Mouse (Mus musculus) liver, adult 2 months (tissue): ENCODE data around the gene Cfap298. TPM values are rescaled to one million over a fixed set of nuclear protein-coding genes. Genes with fewer than 3 reads are reported as not detected.

Experiments used
- DNase-seq: peaks from one replicate; pipeline ENCODE4 v3.0.0-alpha.2; 2011; ENCODE audit warnings: low read depth, low spot score; ENCODE audit errors: extremely low read depth
- H3K27ac ChIP-seq: fragments of 200-500 bp; replicated peaks from 2 replicates; pipeline ENCODE4 v1.5.1; 2012; ENCODE audit warnings: low read depth, mild to moderate bottlenecking, control low read depth, inconsistent platforms, low read length; ENCODE audit not compliant: insufficient read depth
- H3K27me3 ChIP-seq: fragments of 200-500 bp; 2 replicates; pipeline ENCODE4 v1.6.1; 2012; ENCODE audit warnings: mild to moderate bottlenecking, moderate library complexity, low read length, inconsistent platforms; ENCODE audit not compliant: control insufficient read depth, insufficient read depth
- H3K36me3 ChIP-seq: fragments of 200-500 bp; 2 replicates; pipeline ENCODE4 v1.6.1; 2012; ENCODE audit warnings: low read length, inconsistent platforms; ENCODE audit not compliant: control insufficient read depth, insufficient read depth
- H3K4me1 ChIP-seq: fragments of 200-500 bp; 2 replicates; pipeline ENCODE4 v1.6.1; 2011; ENCODE audit warnings: low read length; ENCODE audit not compliant: control insufficient read depth, insufficient read depth
- H3K4me3 ChIP-seq: fragments of 200-500 bp; 2 replicates; pipeline ENCODE4 v1.5.1; 2011; ENCODE audit warnings: low read depth, mild to moderate bottlenecking, control low read depth, low read length, moderate library complexity; ENCODE audit not compliant: insufficient read depth
- H3K79me2 ChIP-seq: fragments of 200-500 bp; 2 replicates; pipeline ENCODE4 v1.6.1; 2012; ENCODE audit warnings: inconsistent platforms, mild to moderate bottlenecking, low read length, moderate library complexity; ENCODE audit not compliant: control insufficient read depth, insufficient read depth
- H3K9ac ChIP-seq: fragments of 200-500 bp; 2 replicates; pipeline ENCODE4 v1.6.1; 2012; ENCODE audit warnings: low read depth, mild to moderate bottlenecking, control low read depth, inconsistent platforms, low read length
- CTCF ChIP-seq: fragments of 200-500 bp; IDR thresholded peaks from 2 replicates; pipeline ENCODE4 v1.5.1; 2011; ENCODE audit warnings: low read depth, low read length, control low read depth
- POLR2A ChIP-seq: fragments of 200-500 bp; IDR thresholded peaks from 2 replicates; pipeline ENCODE4 v1.6.1; 2011; ENCODE audit warnings: low read length, control low read depth; ENCODE audit not compliant: insufficient read depth; ENCODE audit errors: extremely low read depth
- WGBS: fragments of 180-500 bp; shearing (Covaris S2); methylation state at CpG from one replicate; pipeline ENCODE4 v1.1.7; 2018; 5-methylcytosine and 5-hydroxymethylcytosine counted together
- polyA plus RNA-seq: library from polyadenylated mRNA; depleted of rRNA; stranded (reverse); fragments of >200 nt; gene quantifications from 2 replicates; pipeline ENCODE4 v1.2.3, GENCODE M21; 2012; rRNA removed
- total RNA-seq: library from RNA; depleted of rRNA; stranded (reverse); fragments of >200 nt; gene quantifications from 2 replicates; pipeline ENCODE4 v1.2.3, GENCODE M21; 2014; rRNA removed

Cfap298 gene
- total and polyA plus RNA-seq, 2 experiments = 14.0 to 15.5 TPM

DNA sequence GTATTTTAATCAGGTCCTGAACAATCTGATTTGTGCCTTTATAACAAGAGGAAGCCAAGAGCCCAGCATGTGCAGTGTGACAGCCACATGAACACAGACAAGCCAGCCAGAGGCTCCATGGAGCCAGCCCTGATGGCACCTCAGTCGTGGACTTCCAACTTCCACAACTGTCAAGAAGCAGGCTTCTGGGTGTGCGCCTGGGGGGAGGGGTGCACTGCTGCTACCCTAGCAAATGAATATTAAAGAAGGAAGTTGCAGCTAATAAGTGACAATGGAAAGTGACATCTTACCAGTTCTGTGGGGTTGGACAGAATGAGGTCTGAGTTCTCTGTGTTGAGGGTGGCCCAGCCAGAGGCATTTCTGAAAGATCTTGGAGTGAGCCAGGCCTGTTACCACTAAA lies 49.6 kb downstream of the Cfap298 start:
- TF ChIP-seq CTCF = no peak
- no peak for TF ChIP-seq POLR2A
- Histone ChIP-seq H3K4me1 (no peaks in the 10 kb centered on the region), H3K4me3 (no peak overlapping the region), H3K27me3 (no peaks in the 10 kb centered on the region), H3K36me3 (no peaks in the 10 kb centered on the region), H3K79me2 (no peaks in the 10 kb centered on the region), H3K9ac (no peak overlapping the region), H3K27ac (no peak overlapping the region)
- 68% methylated on average over 2 of the region's 2 CpGs for WGBS
- no peak for DNase-seq

DNA sequence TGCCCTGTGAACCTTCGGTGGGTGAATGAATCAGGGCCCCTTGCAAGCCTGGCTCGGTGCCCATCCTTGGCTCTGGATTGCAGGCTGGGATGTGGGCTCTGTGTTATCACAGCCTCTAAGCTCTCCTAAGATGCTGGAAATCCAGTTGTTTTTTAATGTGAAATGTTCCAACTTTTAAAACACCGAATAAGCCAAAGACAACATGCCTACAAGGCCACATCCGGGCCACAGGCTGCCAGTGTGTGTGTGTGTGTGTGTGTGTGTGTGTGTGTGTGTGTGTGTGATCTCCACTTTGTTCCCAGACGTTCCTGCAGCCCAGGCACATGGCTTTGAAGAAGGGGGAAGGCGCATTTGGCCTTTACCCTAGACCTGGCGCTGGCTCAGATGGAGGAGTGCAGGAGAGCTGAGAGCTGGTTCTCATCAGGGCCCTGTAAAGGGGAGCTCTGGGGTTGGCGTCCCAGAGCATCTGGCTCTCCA lies 52.4 kb downstream of the Cfap298 start:
- Histone ChIP-seq H3K9ac (no peak overlapping the region), H3K36me3 (no peaks in the 10 kb centered on the region), H3K27ac (no peak overlapping the region), H3K4me3 (no peak overlapping the region), H3K79me2 (no peaks in the 10 kb centered on the region), H3K4me1 (no peaks in the 10 kb centered on the region), H3K27me3 (no peaks in the 10 kb centered on the region)
- no peak for TF ChIP-seq POLR2A
- TF ChIP-seq CTCF = no peak
- no peak for DNase-seq
- WGBS = 65% methylated on average over 8 of the region's 8 CpGs

DNA sequence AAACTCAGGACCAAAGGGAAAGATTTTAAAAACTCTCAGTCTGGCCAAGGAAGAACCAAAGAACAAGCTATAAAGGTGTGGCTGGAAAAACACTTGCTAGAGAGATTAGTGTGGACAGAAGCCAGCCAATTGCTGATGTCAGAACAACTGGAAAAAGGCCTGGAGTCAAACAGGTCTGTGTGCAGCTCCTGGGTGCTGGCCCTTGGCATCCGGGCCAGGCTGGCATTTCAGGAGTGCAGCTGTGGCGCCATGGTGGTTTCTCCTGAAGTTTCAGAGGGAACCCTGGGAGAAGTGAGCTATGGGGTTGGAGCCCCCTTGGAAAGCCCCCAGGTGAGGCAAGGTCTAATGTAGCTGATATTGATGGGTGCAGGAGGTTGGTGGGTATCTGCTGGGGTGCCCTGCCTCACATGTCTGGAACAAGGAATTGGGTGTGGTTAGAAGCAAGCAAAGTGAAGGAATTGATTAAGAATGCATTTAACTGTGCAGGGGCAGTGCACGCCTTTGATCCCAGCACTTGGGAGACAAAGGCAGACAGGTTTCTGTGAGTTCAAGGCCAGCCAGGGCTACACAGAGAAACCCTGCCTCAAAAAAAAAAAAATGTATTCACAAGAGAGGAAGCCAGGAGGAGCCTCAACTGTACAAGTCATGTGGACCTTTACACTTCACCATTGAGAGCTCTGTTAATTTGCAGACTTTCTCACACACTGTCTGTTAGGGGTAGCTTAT lies 56.6 kb downstream of the Cfap298 start:
- TF ChIP-seq CTCF (no peak), POLR2A (no peak)
- WGBS = 82% methylated on average over 3 of the region's 3 CpGs
- H3K27me3 ChIP-seq = no peaks in the 10 kb centered on the region
- no peaks in the 10 kb centered on the region for H3K79me2 ChIP-seq
- no peak overlapping the region for H3K27ac ChIP-seq
- DNase-seq = no peak
- no peaks in the 10 kb centered on the region for H3K36me3 ChIP-seq
- no peak overlapping the region for H3K4me3 ChIP-seq
- no peak overlapping the region for H3K9ac ChIP-seq
- no peaks in the 10 kb centered on the region for H3K4me1 ChIP-seq

Other genes starting within 250 kb of the Cfap298 start
- 4.2 and 4.3 TPM in 2 replicates for gene Mis18a, start 207.7 kb downstream of the Cfap298 start, total RNA-seq
- 3.1 and 4.2 TPM in 2 replicates for gene Mis18a, start 207.7 kb downstream of the Cfap298 start, polyA plus RNA-seq
- gene Mrap, start 196.9 kb downstream of the Cfap298 start, total RNA-seq = 60.5 and 66.8 TPM in 2 replicates
- 173 and 201 TPM in 2 replicates for gene Mrap, start 196.9 kb downstream of the Cfap298 start, polyA plus RNA-seq
- gene Urb1, start 124.7 kb downstream of the Cfap298 start, total RNA-seq = 2.7 and 3.0 TPM in 2 replicates
- gene Urb1, start 124.7 kb downstream of the Cfap298 start, polyA plus RNA-seq = 1.5 and 1.9 TPM in 2 replicates
- 0.37 and 0.47 TPM in 2 replicates for gene Eva1c, start 108.4 kb downstream of the Cfap298 start, total RNA-seq
- 0.11 and 0.38 TPM in 2 replicates for gene Eva1c, start 108.4 kb downstream of the Cfap298 start, polyA plus RNA-seq
- 7.5 and 8.1 TPM in 2 replicates for gene Synj1, start 76.2 kb upstream of the Cfap298 start, total RNA-seq
- 6.2 and 6.6 TPM in 2 replicates for gene Synj1, start 76.2 kb upstream of the Cfap298 start, polyA plus RNA-seq
- 24.1 and 26.1 TPM in 2 replicates for gene Paxbp1, start 109.4 kb upstream of the Cfap298 start, total RNA-seq
- 4.8 and 8.1 TPM in 2 replicates for gene Paxbp1, start 109.4 kb upstream of the Cfap298 start, polyA plus RNA-seq
- gene 4932438H23Rik, start 160.0 kb upstream of the Cfap298 start, total RNA-seq = not detected in 2 replicates
- gene 4932438H23Rik, start 160.0 kb upstream of the Cfap298 start, polyA plus RNA-seq = not detected in 2 replicates